Mouse (Mus musculus): ENCODE results near the gene Mea1. TPM values are rescaled to one million over a fixed set of nuclear protein-coding genes. Genes with fewer than 3 reads are reported as not detected.

The Mea1 gene
- polyA plus RNA-seq (2015; fragmentation: Nextera tagmentation; extraction: Ambion mirVana), result 128 and 134 TPM in 2 replicates

DNA sequence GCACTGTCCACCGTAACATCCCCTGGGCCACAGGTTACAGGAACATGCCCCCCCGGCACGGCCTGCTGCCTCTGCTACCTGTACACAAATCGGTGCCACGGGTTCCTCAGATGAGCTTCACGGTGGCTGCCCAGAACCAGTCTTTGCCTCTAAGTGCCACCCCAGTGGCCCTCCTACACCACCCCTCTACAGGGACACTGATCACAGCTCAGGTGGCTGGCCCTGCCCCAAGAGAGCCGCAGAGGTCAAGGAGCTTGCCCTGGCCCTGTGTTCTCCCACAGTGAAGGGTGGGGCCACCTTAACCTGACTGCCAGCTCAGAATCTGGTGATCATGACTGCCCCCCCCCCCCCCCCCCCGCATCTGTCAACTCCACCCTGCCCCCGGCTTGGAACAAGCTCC is at the start of gene Mea1:
Gene Mea1, plus strand, starts transcription at position 378 of the 400 bp plus-strand sequence.
- peaks cover 40% of the 10 kb centered on the region for H3K4me1 ChIP-seq
- no peak for ATAC-seq (ENCODE audit: borderline replicate concordance, extremely low read depth, low FRiP score, low TSS enrichment)
- peaks cover 40% of the 10 kb centered on the region for H3K36me3 ChIP-seq
- H3K27ac ChIP-seq, result peak within 1 kb of the TSS; percentile 88
- peak within 1 kb of the TSS; percentile 60 for H3K9ac ChIP-seq
- H3K4me2 ChIP-seq, result peak within 1 kb of the TSS; percentile 81
- H3K27me3 ChIP-seq, result no peaks in the 10 kb centered on the region
- WGBS, result 81% methylated on average over 8 of the region's 9 CpGs
- H3K9me3 ChIP-seq, result no peaks in the 10 kb centered on the region
- peak within 1 kb of the TSS; percentile 60 for H3K4me3 ChIP-seq

DNA sequence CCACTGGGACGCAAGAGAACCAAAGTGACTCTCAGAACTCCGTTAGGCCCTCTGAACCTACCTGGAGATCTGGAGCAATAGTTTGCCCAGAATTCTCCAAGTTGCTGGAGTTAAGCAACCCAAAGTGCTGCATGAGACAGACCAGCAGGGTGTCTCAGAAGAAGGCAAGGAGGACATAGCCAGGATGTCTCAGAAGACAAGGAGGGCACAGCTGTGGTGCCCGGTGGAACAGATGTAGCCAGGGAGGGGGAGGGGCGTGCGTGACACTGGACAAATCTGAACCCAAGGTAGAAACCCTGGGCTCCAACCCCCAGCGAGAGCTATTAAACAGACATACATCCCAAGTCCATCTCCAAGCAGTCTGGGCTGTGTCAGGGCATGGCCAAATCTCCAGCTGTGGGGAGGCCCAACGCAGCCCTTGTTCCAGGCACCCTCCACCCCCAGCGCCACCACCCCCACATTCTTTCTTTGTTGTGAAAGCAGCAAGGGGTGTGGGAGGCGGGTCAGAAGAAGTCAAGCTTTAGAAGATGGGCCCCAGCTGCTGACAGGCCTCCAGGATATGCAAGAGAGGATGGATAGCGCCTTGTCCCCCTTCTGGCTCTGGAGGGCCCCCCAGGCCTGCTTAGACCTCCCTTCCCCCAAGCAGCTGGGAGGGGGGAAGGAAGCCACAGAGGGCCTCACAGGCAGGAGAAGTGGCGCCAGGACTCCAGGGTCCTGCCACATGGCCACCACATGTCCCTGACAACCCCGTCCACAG is 48.7 kb upstream of the Mea1 start:
- peak overlapping the region; percentile 71 for H3K4me2 ChIP-seq
- WGBS, result 9% methylated on average over 12 of the region's 12 CpGs
- 0 out of 2 replicates have a peak, but pooled peaks cover 5% of the 10 kb centered on the region for H3K36me3 ChIP-seq
- no peaks in the 10 kb centered on the region for H3K9me3 ChIP-seq
- ATAC-seq (ENCODE audit: borderline replicate concordance, extremely low read depth, low FRiP score, low TSS enrichment), result peak; percentile 92
- peak overlapping the region; percentile 97 for H3K4me3 ChIP-seq
- peaks cover 52% of the 10 kb centered on the region for H3K4me1 ChIP-seq
- peak overlapping the region; percentile 99 for H3K27ac ChIP-seq
- H3K9ac ChIP-seq, result peak overlapping the region; percentile 99
- H3K27me3 ChIP-seq, result no peaks in the 10 kb centered on the region

DNA sequence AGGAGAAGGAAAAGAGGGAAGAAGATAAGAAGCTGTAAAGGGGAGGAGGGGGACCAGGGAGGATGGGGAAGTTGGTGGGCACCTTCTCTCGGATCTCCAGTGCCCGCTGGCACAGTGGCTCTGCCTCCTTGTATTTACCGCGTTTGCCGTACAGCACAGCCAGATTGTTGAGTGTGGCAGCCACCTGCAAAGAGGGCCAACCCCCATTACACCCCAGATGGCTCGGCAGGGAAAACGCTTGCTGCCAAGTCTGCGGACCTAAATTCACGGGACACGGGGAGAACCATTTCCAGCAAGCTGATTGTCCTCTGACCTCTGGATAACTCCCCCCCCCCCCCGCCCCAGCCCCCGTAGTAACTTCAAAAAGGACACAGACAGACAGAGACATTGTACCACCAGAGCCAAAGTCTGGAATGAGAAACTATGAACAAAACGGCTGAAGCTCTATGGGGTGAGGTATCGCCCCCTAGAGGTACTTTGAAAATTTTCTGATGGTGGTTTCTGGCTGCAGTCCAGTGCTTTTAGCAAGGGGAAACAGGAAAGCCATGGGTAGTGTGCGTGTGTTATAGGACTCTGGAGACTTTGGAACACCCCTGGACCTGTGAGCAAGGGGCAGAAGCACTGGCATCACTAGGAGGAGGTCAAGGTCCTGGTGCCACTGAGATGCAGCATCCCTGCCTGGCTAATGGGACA is 41.6 kb upstream of the Mea1 start:
- Histone ChIP-seq H3K27ac (0 out of 2 replicates have a peak overlapping the region, but pooled peaks have one; percentile 6), H3K4me3 (no peak overlapping the region; the same call in 1 of the 2 replicates), H3K36me3 (peaks cover 20% of the 10 kb centered on the region; the same call in 1 of the 2 replicates), H3K27me3 (no peaks in the 10 kb centered on the region), H3K9ac (no peak overlapping the region), H3K9me3 (no peaks in the 10 kb centered on the region), H3K4me2 (peak overlapping the region; percentile 41), H3K4me1 (peaks cover 10% of the 10 kb centered on the region)
- no peak for ATAC-seq (ENCODE audit: borderline replicate concordance, extremely low read depth, low FRiP score, low TSS enrichment)
- WGBS, result 16% methylated on average over 15 of the region's 15 CpGs

GRCm38 (mm10) chr17:46639929-46640328 is 38.7 kb upstream of the Mea1 start:
- H3K36me3 ChIP-seq, result peaks cover 22% of the 10 kb centered on the region; the same call in 1 of the 2 replicates
- no peaks in the 10 kb centered on the region for H3K27me3 ChIP-seq
- peaks cover 19% of the 10 kb centered on the region for H3K4me1 ChIP-seq
- H3K27ac ChIP-seq, result no peak overlapping the region
- H3K9ac ChIP-seq, result no peak overlapping the region
- WGBS, result 71% methylated on average over 9 of the region's 9 CpGs
- H3K4me3 ChIP-seq, result no peak overlapping the region
- no peaks in the 10 kb centered on the region for H3K9me3 ChIP-seq
- no peak overlapping the region for H3K4me2 ChIP-seq
- ATAC-seq (ENCODE audit: borderline replicate concordance, extremely low read depth, low FRiP score, low TSS enrichment), result no peak

GRCm38 (mm10) chr17:46642060-46642459 is 36.5 kb upstream of the Mea1 start:
- Histone ChIP-seq H3K27ac (no peak overlapping the region), H3K27me3 (no peaks in the 10 kb centered on the region), H3K36me3 (peaks cover 22% of the 10 kb centered on the region; the same call in 1 of the 2 replicates), H3K9me3 (no peaks in the 10 kb centered on the region), H3K4me3 (no peak overlapping the region), H3K4me2 (no peak overlapping the region), H3K9ac (no peak overlapping the region), H3K4me1 (peaks cover 24% of the 10 kb centered on the region)
- no peak for ATAC-seq (ENCODE audit: borderline replicate concordance, extremely low read depth, low FRiP score, low TSS enrichment)
- 82% methylated on average over 17 of the region's 17 CpGs for WGBS

DNA sequence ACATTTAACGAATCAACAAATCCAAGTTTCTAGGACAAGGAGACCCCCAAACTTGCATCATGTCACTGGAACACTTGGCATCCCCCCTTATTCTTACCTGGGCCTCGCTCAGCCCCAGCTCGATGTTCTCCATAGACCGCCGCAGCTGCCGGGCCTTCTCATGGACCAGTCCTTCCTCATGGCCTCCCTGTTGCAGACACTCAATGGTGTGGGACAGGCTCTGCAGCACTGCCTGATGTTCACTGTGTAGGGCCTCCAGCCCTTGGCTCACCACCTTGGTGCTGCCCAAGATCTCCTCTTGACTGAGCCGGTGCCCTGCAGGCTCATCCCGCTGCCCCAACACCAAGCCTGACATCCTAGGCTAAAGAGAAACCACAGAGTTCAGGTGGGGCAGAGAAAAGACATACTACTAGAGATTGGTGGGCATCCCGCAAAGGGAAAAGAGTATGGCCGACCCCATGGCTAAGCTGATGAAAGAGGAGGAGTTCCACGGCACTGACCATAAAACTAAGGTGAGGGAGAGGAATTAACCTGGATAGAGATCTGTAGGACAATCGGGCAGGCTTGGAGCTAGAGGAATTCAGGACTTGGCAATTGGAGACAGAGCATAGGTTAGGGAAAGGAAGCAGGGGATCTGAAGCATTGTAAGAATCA is 34.3 kb upstream of the Mea1 start:
- H3K27ac ChIP-seq, result no peak overlapping the region
- 0 out of 2 replicates have a peak overlapping the region, but pooled peaks have one; percentile 68 for H3K9ac ChIP-seq
- WGBS, result 90% methylated on average over 12 of the region's 12 CpGs
- H3K4me1 ChIP-seq, result peaks cover 25% of the 10 kb centered on the region
- H3K9me3 ChIP-seq, result no peaks in the 10 kb centered on the region
- H3K4me3 ChIP-seq, result peak overlapping the region; percentile 97; the same call in 1 of the 2 replicates
- H3K27me3 ChIP-seq, result no peaks in the 10 kb centered on the region
- H3K4me2 ChIP-seq, result peak overlapping the region; percentile 93; the same call in 1 of the 2 replicates
- H3K36me3 ChIP-seq, result peaks cover 28% of the 10 kb centered on the region; the same call in 1 of the 2 replicates
- no peak for ATAC-seq (ENCODE audit: borderline replicate concordance, extremely low read depth, low FRiP score, low TSS enrichment)

DNA sequence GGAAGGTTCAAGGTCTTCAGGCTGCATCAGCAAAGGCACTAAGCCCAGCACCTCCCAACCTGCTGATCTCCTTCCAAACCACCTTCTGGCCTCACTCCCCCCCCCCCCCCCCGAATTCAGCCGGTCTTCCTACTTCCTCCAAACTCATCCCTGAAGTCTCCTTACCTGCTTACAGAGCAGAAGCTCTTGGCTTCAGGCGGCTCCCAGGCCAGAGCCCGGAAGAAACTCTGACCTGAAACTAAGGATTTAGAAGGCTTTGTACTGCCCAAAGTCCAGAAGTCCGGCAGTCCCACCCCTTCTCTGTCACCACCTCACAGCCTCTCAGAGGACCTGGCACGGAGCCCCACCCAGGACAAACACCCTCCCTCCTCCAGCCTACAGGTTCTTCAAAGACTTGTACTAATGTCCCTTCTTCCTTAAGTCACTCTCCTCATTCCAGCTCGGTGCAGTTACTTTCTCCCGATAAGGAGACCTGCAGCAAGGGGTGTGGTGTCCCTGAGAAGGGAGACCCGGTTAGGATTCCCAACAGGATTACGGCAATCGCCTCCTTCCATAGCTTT is 33.6 kb upstream of the Mea1 start:
- whole genome bisulfite sequencing, result 6% methylated on average over 11 of the region's 11 CpGs
- Histone ChIP-seq H3K27me3 (no peaks in the 10 kb centered on the region), H3K9ac (peak overlapping the region; percentile 68), H3K36me3 (peaks cover 23% of the 10 kb centered on the region; the same call in 1 of the 2 replicates), H3K4me3 (peak overlapping the region; percentile 97), H3K4me1 (peaks cover 32% of the 10 kb centered on the region), H3K9me3 (no peaks in the 10 kb centered on the region), H3K4me2 (peak overlapping the region; percentile 93), H3K27ac (peak overlapping the region; percentile 73)
- ATAC-seq (ENCODE audit: borderline replicate concordance, extremely low read depth, low FRiP score, low TSS enrichment), result no peak

DNA sequence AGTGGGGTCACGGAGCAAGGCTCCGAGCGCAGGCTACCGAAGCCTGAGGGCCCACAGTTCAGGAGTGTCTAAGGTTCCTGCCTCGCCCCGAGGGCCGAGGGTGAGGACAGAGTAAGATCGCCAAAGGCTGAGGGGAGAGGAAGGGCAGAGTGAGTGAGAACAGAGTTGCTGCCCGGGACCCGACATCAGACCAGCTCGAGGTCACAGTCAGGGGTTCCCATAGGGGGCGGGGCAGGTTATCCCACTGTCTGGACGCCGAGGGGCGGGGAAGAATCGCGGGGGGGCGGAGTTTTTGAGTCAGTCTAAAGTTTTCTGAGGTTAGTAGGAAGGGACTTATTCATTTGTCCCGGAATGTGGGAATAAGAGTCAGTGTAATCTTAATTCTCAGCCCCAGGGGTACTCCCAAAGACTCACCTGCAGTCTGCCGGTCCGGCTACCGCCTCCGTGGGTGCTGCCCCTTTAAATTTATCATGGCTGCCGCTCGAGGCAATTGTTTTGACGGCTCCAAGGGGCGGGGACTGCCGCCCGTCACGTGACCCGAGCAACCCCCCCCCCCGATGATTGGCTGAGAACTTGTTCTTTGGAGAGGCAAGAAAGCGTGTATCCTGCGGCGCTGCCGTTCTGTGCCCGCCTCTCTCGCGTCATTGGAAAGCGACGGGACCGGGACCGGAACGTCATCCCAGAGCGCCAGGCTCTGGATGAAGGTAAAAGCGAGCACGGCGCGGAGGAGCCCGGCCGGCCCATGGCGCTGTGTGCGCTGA is 32.9 kb upstream of the Mea1 start, which contains the start of the genes Klc4 and Mrpl2:
Gene Klc4, minus strand, starts transcription at position 462 of the 761 bp plus-strand sequence.
Gene Mrpl2, plus strand, starts transcription at position 669 of the 761 bp plus-strand sequence.
- ATAC-seq (ENCODE audit: borderline replicate concordance, extremely low read depth, low FRiP score, low TSS enrichment), result peak; percentile 68
- Histone ChIP-seq H3K4me2 (peak within 1 kb of the TSS; percentile 93), H3K9me3 (no peaks in the 10 kb centered on the region), H3K36me3 (peaks cover 23% of the 10 kb centered on the region; the same call in 1 of the 2 replicates), H3K4me3 (peak within 1 kb of the TSS; percentile 97), H3K27me3 (no peaks in the 10 kb centered on the region), H3K4me1 (peaks cover 32% of the 10 kb centered on the region), H3K27ac (peak within 1 kb of the TSS; percentile 85), H3K9ac (peak within 1 kb of the TSS; percentile 95)
- WGBS, result under 1% methylated on average over 53 of the region's 53 CpGs

- peak overlapping the region; percentile 95 for H3K9ac ChIP-seq
- H3K9me3 ChIP-seq, result no peaks in the 10 kb centered on the region
- peak overlapping the region; percentile 93 for H3K4me2 ChIP-seq
- H3K4me3 ChIP-seq, result peak overlapping the region; percentile 97
- peaks cover 37% of the 10 kb centered on the region for H3K4me1 ChIP-seq
- H3K27ac ChIP-seq, result peak overlapping the region; percentile 85
- 0% methylated on average over 19 of the region's 19 CpGs for WGBS
- ATAC-seq (ENCODE audit: borderline replicate concordance, extremely low read depth, low FRiP score, low TSS enrichment), result no peak
- H3K27me3 ChIP-seq, result no peaks in the 10 kb centered on the region
- peaks cover 19% of the 10 kb centered on the region; the same call in 1 of the 2 replicates for H3K36me3 ChIP-seq
Observed at GRCm38 (mm10) chr17:46646322-46646662, 32.3 kb upstream of the Mea1 start.

- H3K9me3 ChIP-seq, result no peaks in the 10 kb centered on the region
- H3K9ac ChIP-seq, result no peak overlapping the region
- H3K36me3 ChIP-seq, result peaks cover 13% of the 10 kb centered on the region; the same call in 1 of the 2 replicates
- no peak for ATAC-seq (ENCODE audit: borderline replicate concordance, extremely low read depth, low FRiP score, low TSS enrichment)
- H3K4me1 ChIP-seq, result peaks cover 47% of the 10 kb centered on the region
- no peaks in the 10 kb centered on the region for H3K27me3 ChIP-seq
- 87% methylated on average over 7 of the region's 7 CpGs for WGBS
- H3K27ac ChIP-seq, result no peak overlapping the region
- no peak overlapping the region for H3K4me3 ChIP-seq
- no peak overlapping the region; the same call in 1 of the 2 replicates for H3K4me2 ChIP-seq
Observed at GRCm38 (mm10) chr17:46647279-46647678, 31.3 kb upstream of the Mea1 start.

Measured in lung, embryonic 15.5 days (tissue).